Mouse (Mus musculus): ENCODE measurements around the gene Tiparp.

The Tiparp gene

DNA sequence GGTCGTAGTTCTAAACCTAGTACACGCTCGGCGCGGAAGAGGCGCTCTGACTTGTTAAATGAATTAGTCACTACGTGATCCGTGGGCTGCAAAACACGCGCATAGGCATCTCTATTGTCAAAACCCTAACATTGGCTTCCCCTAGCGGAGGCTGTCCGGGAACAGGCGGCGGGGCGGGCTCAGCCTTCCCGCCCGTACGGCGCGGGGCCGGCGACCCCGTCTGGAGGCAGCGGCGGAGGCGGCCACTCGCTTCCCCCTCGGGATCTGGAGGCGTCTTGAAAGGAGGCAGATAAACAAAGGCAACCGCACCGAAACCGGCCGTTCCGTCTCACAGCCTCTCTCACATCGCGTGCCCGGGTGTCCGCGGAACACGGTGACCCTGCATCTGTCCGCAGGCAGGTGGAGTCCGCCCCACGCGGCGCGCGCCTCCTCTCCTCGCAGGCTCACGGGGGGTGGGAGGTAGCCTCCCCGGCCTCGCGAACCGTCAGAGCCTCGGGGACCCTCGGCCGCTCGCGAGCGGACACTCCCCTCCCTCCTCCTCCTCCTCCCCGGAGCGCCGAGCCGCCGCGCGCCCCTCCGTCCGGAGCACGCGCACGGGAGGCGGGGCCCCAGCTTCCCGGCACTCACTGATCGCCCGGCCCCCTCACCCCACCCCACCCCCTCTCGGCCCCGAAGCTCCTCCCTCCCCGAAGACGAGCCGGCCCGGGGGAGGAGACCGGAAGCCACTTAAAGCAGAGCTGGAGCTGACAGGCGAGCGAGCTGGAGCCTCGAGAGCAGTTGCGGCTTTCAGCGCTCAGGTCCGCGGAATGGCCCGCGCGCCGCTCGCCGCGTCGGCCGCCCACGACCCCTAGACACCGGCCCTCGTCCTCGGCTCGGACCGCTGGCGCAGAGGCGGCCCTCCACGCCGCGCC is at the start of gene Tiparp:
TSS of gene Tiparp (plus strand) at position 720 of the 911 bp plus-strand sequence.
- DNase-seq (ENCODE audit: low spot score in 2 of 2), result peak; percentile 75 to 90

DNA sequence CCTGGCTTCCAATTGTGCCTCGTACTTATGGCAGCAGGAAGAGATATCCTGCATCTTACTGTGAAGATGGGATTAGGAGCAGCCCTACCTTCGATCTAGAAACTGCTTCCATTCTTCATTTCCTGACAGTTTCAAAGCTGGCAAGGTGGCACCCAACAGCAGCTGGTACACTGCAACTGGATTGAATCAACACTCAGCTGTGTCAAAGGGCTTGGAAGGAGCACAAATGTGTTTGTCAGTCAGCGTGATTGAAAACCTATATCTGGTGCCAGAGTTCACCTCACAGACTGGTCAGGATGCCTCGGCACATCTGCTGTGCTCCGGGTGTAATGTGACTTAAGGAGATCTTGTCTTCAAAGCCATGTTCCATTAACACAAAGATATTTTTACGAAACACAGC is 47.5 kb upstream of the Tiparp start:
- no peak for DNase-seq (ENCODE audit: low spot score in 2 of 2)

- no peak for DNase-seq (ENCODE audit: low spot score in 2 of 2)
Measured at GRCm38 (mm10) chr3:65482266-65482665, 45.9 kb upstream of the Tiparp start.

DNA sequence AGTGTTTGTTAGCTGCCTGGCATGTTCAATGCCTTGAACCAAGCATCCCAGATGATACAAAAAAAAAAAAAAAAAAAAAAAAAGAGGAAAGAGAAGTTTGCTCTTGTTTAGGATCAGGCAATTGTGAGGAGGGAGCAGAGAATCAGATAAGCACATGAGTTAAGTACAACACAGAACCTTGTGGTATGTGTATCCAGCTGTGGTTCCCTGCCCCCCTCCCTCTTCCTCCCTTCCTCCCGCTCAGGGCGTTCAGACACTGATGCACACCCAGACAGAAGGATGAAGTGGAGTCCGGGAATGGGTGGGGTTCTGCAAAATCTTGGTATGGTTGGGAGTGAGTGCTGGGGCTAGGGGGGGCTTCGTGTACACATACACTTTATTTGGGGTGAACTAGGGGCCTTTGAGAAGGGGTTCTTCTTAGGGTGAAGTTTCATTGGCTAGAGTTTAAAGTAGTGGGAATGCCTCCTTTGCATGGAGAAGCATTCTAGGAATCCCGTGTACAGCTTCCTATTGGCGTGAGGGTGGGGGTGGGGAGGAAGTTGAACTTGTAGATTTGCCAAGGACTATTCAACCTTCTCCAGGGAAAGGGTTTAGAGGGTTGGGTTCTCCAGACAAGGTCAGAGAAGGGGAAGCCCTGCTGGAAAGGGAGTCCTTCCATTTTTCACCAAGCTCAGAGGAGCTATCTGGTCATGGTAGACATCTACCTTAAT is 45.4 kb upstream of the Tiparp start:
- DNase-seq (ENCODE audit: low spot score in 2 of 2), result no peak

- DNase-seq (ENCODE audit: low spot score in 2 of 2), result no peak
Measured at GRCm38 (mm10) chr3:65484161-65484733, 44.0 kb upstream of the Tiparp start.

DNA sequence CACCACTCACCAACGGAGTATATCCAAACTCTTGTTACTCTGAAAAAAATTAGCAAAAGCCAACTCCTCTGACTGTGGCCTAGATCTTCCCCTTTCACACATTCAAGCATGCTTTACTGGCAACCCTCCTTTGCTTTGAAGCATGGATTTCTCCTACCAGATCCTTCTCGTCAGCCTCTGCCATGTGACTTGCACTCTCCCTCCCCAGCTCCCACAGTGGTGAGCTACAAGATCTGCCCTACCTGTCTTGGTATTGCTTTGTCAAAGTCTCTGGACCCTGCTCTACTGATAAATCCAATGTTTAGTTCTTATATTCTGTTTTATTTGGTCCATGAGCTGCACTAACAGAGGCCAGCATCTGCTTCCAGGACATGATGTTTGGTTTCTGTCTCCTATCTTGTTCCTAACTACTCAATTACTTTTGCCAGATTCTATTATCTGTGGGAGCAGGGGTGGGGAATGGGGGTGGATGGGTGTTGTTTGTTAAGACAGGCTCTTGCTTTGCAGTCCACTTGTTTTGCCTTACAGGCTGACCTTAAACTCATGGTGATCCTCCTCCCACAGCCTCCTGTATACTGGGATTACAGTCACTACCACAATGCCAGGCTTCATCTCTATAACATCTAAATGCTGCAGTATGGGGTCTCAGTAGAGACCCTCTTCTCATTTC is 40.7 kb upstream of the Tiparp start:
- DNase-seq (ENCODE audit: low spot score in 2 of 2), result no peak

DNA sequence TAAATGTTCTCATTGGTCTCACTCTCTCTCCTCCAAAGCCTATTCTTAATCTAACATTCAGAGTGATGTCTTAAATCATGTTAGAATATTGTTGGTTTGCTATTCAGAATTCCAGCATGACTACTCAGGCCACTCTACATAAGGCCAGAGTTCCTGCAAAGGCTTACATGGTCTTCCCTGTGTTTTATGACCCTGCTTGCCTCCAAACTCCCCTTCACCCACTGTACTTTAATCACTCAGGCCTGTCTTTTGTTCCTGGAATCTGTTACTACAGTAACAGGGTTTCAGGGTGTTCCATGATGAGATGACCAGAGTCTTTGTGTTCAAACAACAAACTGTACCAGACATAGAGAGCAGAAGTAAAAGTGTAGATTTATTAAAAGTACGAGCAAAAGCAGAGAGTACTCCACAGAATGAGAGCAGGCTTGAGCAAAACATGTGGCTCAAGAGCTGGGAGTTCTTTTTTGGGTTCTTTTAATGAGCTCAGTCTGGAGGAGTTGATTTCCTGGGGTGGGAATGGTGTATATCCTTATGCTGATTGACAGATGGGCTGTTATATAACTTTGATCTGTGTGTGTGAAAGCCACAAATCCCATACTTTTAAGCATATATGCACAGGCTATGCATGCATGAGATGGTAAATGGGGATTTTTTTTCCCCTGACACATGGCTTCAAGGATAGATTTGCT is 39.5 kb upstream of the Tiparp start:
- DNase-seq (ENCODE audit: low spot score in 2 of 2), result no peak

GRCm38 (mm10) chr3:65489601-65490000 is 38.6 kb upstream of the Tiparp start:
- DNase-seq (ENCODE audit: low spot score in 2 of 2), result no peak

GRCm38 (mm10) chr3:65494291-65494763 is 33.9 kb upstream of the Tiparp start:
- no peak for DNase-seq (ENCODE audit: low spot score in 2 of 2)

GRCm38 (mm10) chr3:65507766-65508165 is 20.4 kb upstream of the Tiparp start:
- DNase-seq (ENCODE audit: low spot score in 2 of 2), result no peak

- DNase-seq (ENCODE audit: low spot score in 2 of 2), result no peak
Measured at GRCm38 (mm10) chr3:65510588-65510987, 17.6 kb upstream of the Tiparp start.

- peak in 1 of 2 experiments; percentile 14 for DNase-seq (ENCODE audit: low spot score in 2 of 2)
Measured at GRCm38 (mm10) chr3:65515751-65516150, 12.5 kb upstream of the Tiparp start.

GRCm38 (mm10) chr3:65516526-65516925 is 11.7 kb upstream of the Tiparp start:
- DNase-seq (ENCODE audit: low spot score in 2 of 2), result no peak

DNA sequence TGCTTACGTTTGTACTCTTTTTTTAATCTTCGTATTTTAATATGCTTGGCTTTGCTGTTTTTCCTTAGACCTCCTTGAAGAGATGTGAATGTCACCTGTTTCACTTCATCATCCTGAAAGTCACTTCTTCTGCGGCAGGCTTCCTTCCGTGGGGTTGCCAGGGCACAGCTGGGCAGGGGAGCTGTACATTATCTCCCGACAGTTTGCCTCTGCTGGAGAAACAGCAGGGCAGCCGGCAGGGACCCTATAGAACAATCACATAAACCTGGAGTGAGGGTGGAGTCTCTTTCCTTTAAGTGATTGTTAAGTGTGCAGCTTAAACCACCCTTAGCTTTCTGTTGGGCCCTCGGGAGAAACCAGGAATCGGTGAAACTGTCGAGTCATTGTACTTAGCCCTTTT is 11.1 kb upstream of the Tiparp start:
- DNase-seq (ENCODE audit: low spot score in 2 of 2), result no peak

- DNase-seq (ENCODE audit: low spot score in 2 of 2), result peak in 1 of 2 experiments; percentile 34
Measured at GRCm38 (mm10) chr3:65517747-65518527, 10.3 kb upstream of the Tiparp start.

- no peak for DNase-seq (ENCODE audit: low spot score in 2 of 2)
Measured at GRCm38 (mm10) chr3:65521391-65521790, 6.8 kb upstream of the Tiparp start.

GRCm38 (mm10) chr3:65523397-65523796 is 4.8 kb upstream of the Tiparp start:
- DNase-seq (ENCODE audit: low spot score in 2 of 2), result no peak

GRCm38 (mm10) chr3:65525731-65526130 is 2.5 kb upstream of the Tiparp start:
- no peak for DNase-seq (ENCODE audit: low spot score in 2 of 2)

GRCm38 (mm10) chr3:65527196-65527595 is 1.0 kb upstream of the Tiparp start:
- no peak for DNase-seq (ENCODE audit: low spot score in 2 of 2)

All from spleen, postnatal 10 days (tissue).